Mouse (Mus musculus) thymus, postnatal 25 days (tissue): Measurements from ENCODE around the gene Elobl.
"Not testable (repeated sequence)": the region's sequence is repeated elsewhere in the genome, so short reads cannot be mapped to it uniquely, and the experiment has no call there.

Source experiments
- DNase-seq: peaks from one replicate; pipeline ENCODE4 v3.0.0; 2022

Elobl gene

DNA sequence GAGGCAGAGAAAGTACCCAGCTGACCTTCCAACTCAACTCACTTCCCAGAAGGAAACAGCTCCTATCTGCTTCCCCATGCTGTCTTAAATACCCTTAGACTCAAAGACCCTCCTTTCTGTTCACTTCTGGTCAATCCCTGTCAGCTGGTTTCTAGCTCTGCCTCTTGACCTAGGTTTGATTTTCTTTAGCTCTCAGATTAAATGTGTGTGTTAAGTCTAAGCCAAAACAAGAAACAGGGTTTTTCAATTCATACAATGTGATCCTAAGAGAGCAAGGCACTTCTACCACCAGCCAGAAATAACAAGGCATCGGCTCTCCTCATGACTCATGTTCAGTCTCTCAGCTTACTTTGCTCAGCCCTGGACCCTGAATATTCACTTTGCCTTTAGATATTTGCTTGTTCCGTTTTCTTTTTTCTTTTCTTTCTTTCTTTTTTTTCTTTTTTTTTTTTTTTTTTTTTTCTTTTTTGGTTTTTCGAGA, at the start of gene Elobl:
Gene Elobl, minus strand, starts transcription at position 51 of the 481 bp plus-strand sequence.
- DNase-seq: no peak

DNA sequence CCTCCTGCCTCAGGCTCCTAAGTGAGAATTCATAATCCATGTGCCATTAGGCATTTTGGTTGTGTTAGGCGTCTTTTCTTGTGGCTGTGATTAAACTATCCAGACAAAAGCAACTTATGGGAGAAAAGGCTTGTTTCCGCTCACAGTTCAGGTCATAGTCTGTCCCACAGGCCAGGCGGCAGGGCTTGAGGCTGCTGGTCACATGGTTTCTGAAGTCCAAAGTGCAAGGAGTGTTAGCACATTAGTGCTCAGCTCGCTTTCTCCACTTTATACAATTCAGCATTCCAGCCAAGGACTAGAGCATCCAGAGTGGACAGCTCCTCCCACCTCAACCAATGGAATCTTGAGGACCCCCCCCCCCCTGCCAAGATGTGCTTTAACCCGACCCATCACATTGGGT, 45.5 kb upstream of the Elobl start:
- no peak for DNase-seq

- DNase-seq: no peak
Observed at GRCm38 (mm10) chr11:89009496-89009895, 42.8 kb upstream of the Elobl start.

- no peak for DNase-seq
Observed at GRCm38 (mm10) chr11:89009066-89009465, 42.3 kb upstream of the Elobl start.

- no peak for DNase-seq
Observed at GRCm38 (mm10) chr11:89007582-89007981, 40.9 kb upstream of the Elobl start.

DNA sequence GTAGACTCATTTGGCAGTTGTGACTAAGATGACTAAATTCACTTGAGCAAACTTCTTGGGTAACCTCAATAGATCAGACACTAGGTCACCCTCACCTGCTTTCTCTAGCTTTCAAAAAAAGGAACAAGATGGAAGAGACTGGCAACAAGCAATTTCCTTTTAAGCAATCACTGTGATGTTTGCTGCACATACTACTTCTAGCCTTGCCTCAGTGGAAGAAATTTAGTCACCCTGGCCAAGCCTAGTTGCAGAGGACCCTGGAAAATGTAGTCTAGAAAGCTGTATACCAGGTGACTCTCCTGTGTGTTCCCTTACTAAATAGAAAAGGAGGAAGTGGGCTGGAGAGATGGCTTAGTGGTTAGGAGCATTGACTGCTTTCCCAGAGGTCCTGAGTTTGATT, 39.7 kb upstream of the Elobl start:
- no peak for DNase-seq

GRCm38 (mm10) chr11:89005473-89005872, 38.7 kb upstream of the Elobl start:
- DNase-seq: no peak

- no peak for DNase-seq
Observed at GRCm38 (mm10) chr11:89003726-89004125, 37.0 kb upstream of the Elobl start.

GRCm38 (mm10) chr11:89003078-89003477, 36.3 kb upstream of the Elobl start:
- DNase-seq: no peak

- no peak for DNase-seq
Observed at GRCm38 (mm10) chr11:89002621-89003020, 35.9 kb upstream of the Elobl start.

- DNase-seq: no peak
Observed at GRCm38 (mm10) chr11:89002068-89002467, 35.3 kb upstream of the Elobl start.

- no peak for DNase-seq
Observed at GRCm38 (mm10) chr11:89001569-89001968, 34.8 kb upstream of the Elobl start.

DNA sequence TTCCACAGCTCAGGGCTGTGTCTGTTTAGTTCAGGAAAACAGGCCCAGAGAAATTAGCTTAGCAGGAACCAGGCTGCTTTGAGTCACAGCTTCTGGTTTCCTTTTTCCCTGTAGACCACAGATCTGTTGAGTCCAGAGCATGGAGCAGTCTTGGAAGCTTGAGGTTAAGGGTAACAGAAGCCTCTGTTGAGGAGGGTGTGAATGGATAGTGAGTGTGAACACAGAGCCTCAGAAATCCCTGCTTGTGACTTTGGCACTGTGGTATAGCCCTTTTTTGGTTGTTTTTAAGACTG, 33.7 kb upstream of the Elobl start:
- no peak for DNase-seq

- no peak for DNase-seq
Observed at GRCm38 (mm10) chr11:88999723-89000526, 33.2 kb upstream of the Elobl start.

DNA sequence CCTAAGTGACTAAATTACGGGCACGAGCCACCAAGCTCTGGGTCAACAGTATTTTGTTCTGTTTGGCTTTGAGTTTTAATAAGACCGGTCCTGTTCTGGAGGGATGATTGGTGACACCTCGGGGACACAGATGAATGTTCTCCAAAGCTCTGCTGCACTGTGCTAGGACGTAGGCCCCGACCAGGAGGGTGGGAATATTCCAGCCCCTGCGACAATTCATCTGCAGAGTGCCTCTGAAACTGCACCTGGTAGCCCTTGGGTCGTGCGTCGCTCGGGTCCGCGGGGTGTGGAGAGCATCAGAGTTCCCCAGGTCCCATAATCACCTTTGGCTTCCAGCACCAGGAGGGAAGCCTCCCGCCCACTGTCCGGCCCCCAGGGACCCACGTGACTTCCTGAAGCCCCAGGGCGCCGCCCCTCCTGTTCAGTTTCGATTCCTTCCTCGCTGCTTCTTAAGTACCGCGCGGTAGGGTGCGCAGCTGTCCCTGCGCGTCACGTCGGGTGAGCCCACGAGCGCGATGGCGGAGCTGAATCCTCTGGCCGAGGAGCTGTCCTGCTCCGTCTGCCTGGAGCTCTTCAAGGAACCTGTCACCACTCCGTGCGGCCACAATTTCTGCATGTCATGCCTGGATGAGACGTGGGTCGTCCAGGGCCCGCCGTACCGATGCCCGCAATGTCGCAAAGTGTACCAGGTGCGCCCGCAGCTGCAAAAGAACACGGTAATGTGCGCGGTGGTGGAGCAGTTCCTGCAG, 32.4 kb upstream of the Elobl start, which contains the start of gene Trim25:
Gene Trim25, plus strand, starts transcription at position 403 of the 749 bp plus-strand sequence.
- peak; percentile 94 for DNase-seq

DNA sequence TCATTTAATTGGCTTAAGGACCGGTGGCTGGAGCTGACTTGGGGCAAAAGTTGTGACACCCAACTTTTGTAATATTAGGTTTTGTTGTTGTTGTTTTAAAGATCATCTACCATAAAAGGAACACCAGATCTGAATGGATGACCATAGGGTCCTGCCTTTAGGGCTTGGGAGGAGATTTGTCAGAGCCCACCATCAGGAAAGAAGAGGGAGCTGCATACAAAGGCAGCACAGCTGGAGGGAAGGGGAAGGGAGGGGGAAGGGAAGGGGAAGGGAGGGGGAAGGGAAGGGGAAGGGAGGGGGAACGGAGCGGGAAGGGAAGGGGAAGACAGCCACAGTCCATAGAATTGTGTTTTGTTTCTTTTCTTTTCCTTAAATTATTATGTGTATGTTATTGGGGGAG, 31.7 kb upstream of the Elobl start:
- DNase-seq: no peak

- not testable (repeated sequence) for DNase-seq
Observed at GRCm38 (mm10) chr11:88997343-88997742, 30.6 kb upstream of the Elobl start.

- no peak for DNase-seq
Observed at GRCm38 (mm10) chr11:88996427-88996826, 29.7 kb upstream of the Elobl start.

- DNase-seq: no peak
Observed at GRCm38 (mm10) chr11:88995616-88996015, 28.9 kb upstream of the Elobl start.

GRCm38 (mm10) chr11:88994492-88994891, 27.8 kb upstream of the Elobl start:
- DNase-seq: no peak

DNA sequence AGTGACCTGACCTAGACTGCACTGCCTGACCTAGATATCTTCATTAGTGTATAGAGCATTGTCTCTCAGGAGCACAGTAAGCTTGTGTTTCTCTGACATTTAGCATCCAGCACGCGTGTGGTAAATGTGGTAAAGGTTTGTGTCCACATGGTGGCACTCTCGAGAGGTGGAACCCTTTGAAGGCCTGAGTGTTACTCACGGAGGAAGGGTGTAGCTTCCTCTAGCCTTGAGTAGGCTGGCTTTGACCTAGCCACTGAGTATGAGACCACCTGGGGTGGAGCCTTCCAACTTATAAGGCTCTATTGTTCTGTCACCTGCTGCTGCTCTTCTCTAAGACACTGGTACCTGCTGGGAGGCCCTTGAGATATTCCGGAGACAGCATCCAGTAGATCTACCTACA, 26.9 kb upstream of the Elobl start:
- peak; percentile 87 for DNase-seq

DNA sequence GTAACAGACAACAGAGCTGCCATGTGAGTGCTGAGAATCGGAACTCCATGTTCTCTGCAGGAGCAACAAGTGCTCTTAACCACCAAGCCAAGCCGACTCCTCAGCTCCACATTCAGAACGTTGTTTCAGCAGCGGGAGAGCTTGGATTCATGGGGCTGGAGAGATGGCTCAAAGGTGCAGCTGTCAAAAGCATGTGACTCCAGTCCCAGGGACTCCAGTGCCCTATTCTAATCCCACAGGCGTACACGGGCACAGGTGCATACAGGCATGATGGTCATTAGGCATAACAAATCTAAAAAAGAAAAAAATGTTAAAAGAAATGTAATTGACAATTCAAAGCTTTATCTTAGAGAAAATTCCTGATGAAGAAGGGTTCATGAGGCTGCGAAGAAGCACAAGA, 26.5 kb upstream of the Elobl start:
- DNase-seq: no peak

DNA sequence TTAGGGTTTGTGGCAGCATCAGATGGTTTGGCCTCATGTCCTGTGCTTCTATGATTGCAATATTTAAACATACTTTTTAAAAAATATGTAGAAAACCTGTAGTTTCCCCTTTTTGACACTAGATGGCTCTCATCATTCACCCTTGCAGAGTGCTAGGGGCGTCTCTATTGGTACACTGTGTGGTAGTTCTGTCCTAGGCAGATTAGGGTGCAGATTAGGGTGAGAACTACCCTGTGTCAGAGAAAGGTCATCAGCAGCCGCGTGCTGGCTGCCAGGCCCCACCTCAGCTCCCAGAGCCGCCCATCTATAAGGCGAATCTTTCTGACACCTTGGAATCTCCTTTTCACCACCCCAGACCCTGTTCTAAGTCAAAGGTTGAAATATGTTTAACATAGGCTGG, 22.8 kb upstream of the Elobl start:
- DNase-seq: peak; percentile 9

GRCm38 (mm10) chr11:88988956-88989355, 22.2 kb upstream of the Elobl start:
- no peak for DNase-seq
